Mouse (Mus musculus) hindbrain, postnatal 0 days (tissue): ENCODE data around the gene Olfr603. TPM values are rescaled to one million over a fixed set of nuclear protein-coding genes. Genes with fewer than 3 reads are reported as not detected.
"Not testable (repeated sequence)": the region's sequence is repeated elsewhere in the genome, so short reads cannot be mapped to it uniquely, and the experiment has no call there.

Source experiments
- ATAC-seq: fragments of 200-750 bp; cut with Nextera tagmentation; 2 replicates; pipeline ENCODE4 v1.8.0; 2017; ENCODE audit warnings: mild to moderate bottlenecking, moderate TSS enrichment, moderate library complexity
- DNase-seq: peaks from one replicate; pipeline ENCODE4 v3.0.0-alpha.2; 2015; ENCODE audit warnings: low spot score
- H3K27ac ChIP-seq: fragments of 300-500 bp; sonication (generic); 2 replicates; pipeline ENCODE4 v1.5.1; 2014; ENCODE audit warnings: mild to moderate bottlenecking
- H3K27me3 ChIP-seq: fragments of 300-500 bp; sonication (generic); 2 replicates; pipeline ENCODE4 v1.6.1; 2014; ENCODE audit warnings: low read length, mixed read lengths; ENCODE audit not compliant: insufficient read depth
- H3K36me3 ChIP-seq: fragments of 300-500 bp; sonication (generic); 2 replicates; pipeline ENCODE4 v1.6.1; 2014; ENCODE audit warnings: low read length, mixed read lengths; ENCODE audit not compliant: insufficient read depth
- H3K4me1 ChIP-seq: fragments of 300-500 bp; sonication (generic); 2 replicates; pipeline ENCODE4 v1.6.1; 2014; ENCODE audit warnings: antibody characterized with exemption, low read length, mixed read lengths; ENCODE audit not compliant: insufficient read depth
- H3K4me2 ChIP-seq: fragments of 300-500 bp; sonication (generic); 2 replicates; pipeline ENCODE4 v1.6.1; 2014; ENCODE audit warnings: low read depth, mild to moderate bottlenecking, low read length, moderate library complexity, mixed read lengths
- H3K4me3 ChIP-seq: fragments of 300-500 bp; sonication (generic); 2 replicates; pipeline ENCODE4 v1.5.1; 2014; ENCODE audit warnings: low read length
- H3K9ac ChIP-seq: fragments of 300-500 bp; sonication (generic); replicated peaks from 2 replicates; pipeline ENCODE4 v1.6.1; 2014; ENCODE audit warnings: mild to moderate bottlenecking, low read length, moderate library complexity, mixed read lengths
- H3K9me3 ChIP-seq: fragments of 300-500 bp; sonication (generic); 2 replicates; pipeline ENCODE4 v1.6.1; 2016; ENCODE audit warnings: low read length, mixed read lengths
- CTCF ChIP-seq: IDR thresholded peaks from 2 replicates; pipeline ENCODE4 v1.5.1; 2016; ENCODE audit warnings: antibody characterized with exemption, control low read depth, low read depth
- WGBS: fragments of 180-500 bp; shearing (Covaris S2); extraction: QIAGEN DNeasy Blood & Tissue Kit; methylation state at CpG from one replicate; pipeline ENCODE4 v1.1.7; 2014; 5-methylcytosine and 5-hydroxymethylcytosine counted together
- polyA plus RNA-seq: library from polyadenylated mRNA; unstranded; fragments of >200 nt; fragmentation: Nextera tagmentation; extraction: Ambion mirVana; gene quantifications from 2 replicates; pipeline ENCODE4 v1.2.1, GENCODE M21; 2015
- total RNA-seq: library from RNA; depleted of rRNA; stranded (reverse); fragments of >200 nt; gene quantifications from 2 replicates; pipeline ENCODE4 v1.2.3, GENCODE M21; 2014; rRNA removed

The Olfr603 gene
- total RNA-seq (not detected in 2 replicates), polyA plus RNA-seq (not detected in 2 replicates)

DNA sequence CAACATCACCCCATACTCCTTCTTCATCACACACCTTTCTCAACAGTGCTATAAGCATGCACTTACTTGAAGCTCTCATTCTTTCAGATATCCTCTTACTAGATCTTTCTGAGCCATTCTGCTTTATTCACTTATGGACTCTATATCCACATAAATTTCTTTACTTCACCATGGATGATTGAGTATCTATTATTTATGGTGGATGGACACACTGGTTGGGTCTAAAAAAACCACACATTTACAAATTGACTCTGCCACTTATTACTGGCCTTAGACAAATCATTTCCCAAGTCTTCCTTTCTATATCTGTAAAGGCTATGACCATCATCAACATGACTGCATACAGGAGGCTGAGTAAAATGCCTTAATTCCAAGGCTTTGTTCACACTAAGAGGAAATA is at the start of gene Olfr603:
Gene Olfr603 (minus strand): TSS at position 101 of the 400 bp plus-strand sequence.
- Histone ChIP-seq H3K4me3 (no peak within 1 kb of the TSS), H3K9me3 (no peaks in the 10 kb centered on the region), H3K27ac (no peak within 1 kb of the TSS), H3K4me1 (no peaks in the 10 kb centered on the region), H3K4me2 (no peak within 1 kb of the TSS), H3K27me3 (no peaks in the 10 kb centered on the region), H3K9ac (no peak within 1 kb of the TSS), H3K36me3 (no peaks in the 10 kb centered on the region)
- ATAC-seq (no peak), DNase-seq (no peak)
- TF ChIP-seq CTCF = no peak

DNA sequence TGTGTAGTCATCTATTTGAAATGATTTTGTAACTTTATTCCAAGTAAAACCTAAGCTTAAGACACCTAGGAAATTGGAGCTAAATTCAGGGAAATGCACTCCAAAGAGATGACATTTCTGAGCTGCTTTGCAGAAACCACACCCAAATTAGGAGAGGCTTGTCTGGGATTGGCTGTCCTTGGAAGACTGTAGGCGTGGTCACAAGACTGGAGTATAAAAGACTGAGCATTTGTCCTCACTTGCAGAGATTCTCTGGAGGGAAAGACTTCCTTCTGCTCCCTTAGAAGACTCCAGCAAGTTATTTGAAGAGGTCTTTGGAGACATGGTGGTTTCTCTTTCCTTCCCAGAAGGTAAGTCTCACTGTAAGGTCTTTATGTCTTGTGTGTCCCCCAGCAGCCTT is 28.8 kb upstream of the Olfr603 start, which contains the start of gene Usp17lc:
Gene Usp17lc (plus strand): TSS at position 301 of the 400 bp plus-strand sequence.
- not testable (repeated sequence) for H3K27ac ChIP-seq, DNase-seq, H3K9me3 ChIP-seq, H3K4me2 ChIP-seq, H3K4me3 ChIP-seq, ATAC-seq, H3K36me3 ChIP-seq, H3K4me1 ChIP-seq, H3K9ac ChIP-seq, H3K27me3 ChIP-seq
- 77% methylated on average over 1 of the region's 1 CpGs for WGBS

DNA sequence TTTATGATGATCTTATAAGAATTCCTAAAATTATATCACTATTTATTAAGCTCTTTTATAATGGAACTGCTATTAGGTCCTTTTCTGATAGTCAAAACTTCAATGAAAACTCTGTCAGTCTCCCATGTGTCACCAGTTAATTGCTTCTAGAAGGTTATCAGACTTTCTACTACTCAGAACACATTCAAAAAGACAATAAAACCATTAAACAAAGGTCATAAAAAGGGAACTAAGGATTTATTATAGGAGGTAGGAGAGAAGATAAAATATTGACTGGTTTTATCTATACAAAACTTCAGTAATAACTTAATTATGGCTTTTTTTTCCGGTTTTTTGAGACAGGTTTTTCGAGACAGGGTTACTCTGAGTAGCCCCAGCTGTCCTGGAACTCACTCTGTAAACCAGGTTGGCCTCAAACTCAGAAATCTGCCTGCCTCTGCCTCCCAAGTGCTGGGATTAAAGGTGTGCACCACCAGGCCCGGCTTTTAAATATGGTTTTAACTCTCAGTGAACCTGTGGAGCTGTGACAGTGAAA is 20.6 kb upstream of the Olfr603 start:
- H3K4me3 ChIP-seq, H3K27me3 ChIP-seq, DNase-seq, ATAC-seq, H3K9me3 ChIP-seq, H3K4me1 ChIP-seq, H3K9ac ChIP-seq, H3K4me2 ChIP-seq, H3K36me3 ChIP-seq, H3K27ac ChIP-seq: not testable (repeated sequence)
- WGBS = 77% methylated on average over 3 of the region's 3 CpGs

DNA sequence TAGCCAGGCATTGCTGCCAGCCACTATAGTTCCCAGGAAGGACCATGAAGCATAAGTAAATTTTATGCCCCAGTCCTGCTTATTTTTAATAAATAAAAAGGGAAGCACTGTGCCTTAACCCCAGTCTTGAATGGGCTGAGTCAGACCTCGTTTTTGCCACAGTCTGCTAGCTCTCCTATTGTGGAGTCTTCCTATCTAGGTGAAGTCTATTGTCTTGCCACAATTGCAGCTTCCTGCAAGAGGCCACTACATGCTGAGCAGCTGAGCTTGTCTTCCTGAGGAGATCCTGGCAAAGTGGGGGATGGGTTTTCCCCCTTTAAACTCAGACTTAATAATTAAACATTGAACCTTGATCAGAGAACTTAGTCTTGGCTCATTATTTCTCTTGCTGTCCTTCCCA is 13.0 kb upstream of the Olfr603 start:
- Histone ChIP-seq H3K27ac (no peak overlapping the region), H3K27me3 (no peaks in the 10 kb centered on the region), H3K9me3 (no peaks in the 10 kb centered on the region), H3K4me1 (no peaks in the 10 kb centered on the region), H3K4me2 (no peak overlapping the region), H3K36me3 (no peaks in the 10 kb centered on the region), H3K4me3 (no peak overlapping the region), H3K9ac (no peak overlapping the region)
- ATAC-seq (no peak), DNase-seq (no peak)
- TF ChIP-seq CTCF = no peak
- WGBS = 3% methylated on average over 1 of the region's 1 CpGs

DNA sequence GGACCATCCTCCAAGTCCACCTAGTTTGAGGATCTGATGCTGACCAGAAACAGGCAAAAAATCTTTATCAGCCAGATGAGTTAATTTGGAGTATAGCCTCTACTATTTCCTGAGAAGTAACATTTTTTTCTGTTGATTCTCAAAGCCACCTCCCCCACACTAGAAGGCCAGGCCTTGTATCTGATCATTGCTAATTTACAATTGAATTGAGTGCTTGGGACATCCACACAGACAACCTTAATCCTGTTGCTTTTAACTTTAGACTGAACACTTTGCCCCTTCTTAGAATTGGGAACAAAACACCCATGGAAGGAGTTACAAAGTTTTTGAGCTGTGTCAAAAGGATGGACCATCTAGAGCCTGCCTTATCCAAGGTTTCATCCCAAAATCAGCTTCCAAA is 11.8 kb upstream of the Olfr603 start:
- no peak for TF ChIP-seq CTCF
- Histone ChIP-seq H3K4me2 (no peak overlapping the region), H3K9me3 (no peaks in the 10 kb centered on the region), H3K4me3 (no peak overlapping the region), H3K36me3 (no peaks in the 10 kb centered on the region), H3K27me3 (no peaks in the 10 kb centered on the region), H3K4me1 (no peaks in the 10 kb centered on the region), H3K27ac (no peak overlapping the region), H3K9ac (no peak overlapping the region)
- ATAC-seq = no peak
- DNase-seq = no peak

DNA sequence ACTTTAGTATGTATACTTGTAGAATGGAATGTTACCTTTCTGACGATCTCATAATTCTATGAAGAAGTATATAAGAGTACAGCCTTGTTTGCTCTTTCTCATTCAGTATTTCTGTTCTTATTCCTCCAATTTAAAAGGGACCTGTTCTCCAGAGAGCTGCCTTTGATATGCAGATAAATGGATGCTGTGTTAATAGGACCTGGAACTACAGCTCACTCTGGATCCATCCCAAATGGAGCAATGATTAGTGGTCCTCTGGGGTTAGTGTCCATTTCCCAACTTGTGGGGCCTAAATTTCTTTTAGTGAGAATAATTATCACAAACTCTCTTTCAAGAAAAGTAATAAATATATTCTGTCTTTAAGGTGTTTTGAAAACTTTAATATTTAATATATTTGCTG is 23.4 kb downstream of the Olfr603 start, which contains the start of gene Olfr601:
Gene Olfr601 (minus strand): TSS at position 101 of the 400 bp plus-strand sequence.
- WGBS = 93% methylated on average over 1 of the region's 1 CpGs
- no peaks in the 10 kb centered on the region for H3K9me3 ChIP-seq
- no peak for DNase-seq
- H3K27me3 ChIP-seq = no peaks in the 10 kb centered on the region
- H3K9ac ChIP-seq = no peak within 1 kb of the TSS
- ATAC-seq = no peak
- no peak within 1 kb of the TSS for H3K4me2 ChIP-seq
- TF ChIP-seq CTCF = no peak
- H3K36me3 ChIP-seq = no peaks in the 10 kb centered on the region
- no peaks in the 10 kb centered on the region for H3K4me1 ChIP-seq
- no peak within 1 kb of the TSS for H3K27ac ChIP-seq
- no peak within 1 kb of the TSS for H3K4me3 ChIP-seq

DNA sequence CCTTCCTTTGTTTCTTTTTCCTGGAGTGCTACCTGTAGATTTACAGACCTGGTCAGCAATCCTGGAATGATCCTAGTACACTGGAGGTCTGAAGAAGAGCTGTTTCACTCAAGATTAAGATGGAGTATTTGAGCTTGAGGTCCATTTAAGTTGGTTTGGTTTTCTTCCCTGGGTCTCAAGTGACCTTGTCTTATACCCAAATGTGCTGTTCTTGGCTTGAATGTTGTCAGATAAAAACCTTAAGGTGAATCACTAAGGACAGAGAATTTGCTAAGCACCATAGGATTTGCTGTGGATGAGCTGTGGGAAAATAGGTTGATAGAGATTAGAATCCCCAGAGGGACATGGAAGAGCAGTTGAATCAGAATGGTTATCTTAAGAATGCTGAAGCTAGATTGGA is 36.4 kb downstream of the Olfr603 start, which contains the start of gene Olfr600:
Gene Olfr600 (minus strand): TSS at position 101 of the 400 bp plus-strand sequence.
- TF ChIP-seq CTCF = no peak
- Histone ChIP-seq H3K36me3 (no peaks in the 10 kb centered on the region), H3K9me3 (no peaks in the 10 kb centered on the region), H3K4me2 (no peak within 1 kb of the TSS), H3K27ac (no peak within 1 kb of the TSS), H3K4me1 (no peaks in the 10 kb centered on the region), H3K9ac (no peak within 1 kb of the TSS), H3K27me3 (no peaks in the 10 kb centered on the region), H3K4me3 (no peak within 1 kb of the TSS)
- ATAC-seq (no peak), DNase-seq (no peak)
